22 mouse cellular contexts compared by ENCODE assay signal in genomic region chr12:69519869-69520268, GRCm38 (mm10).
"Had no signal": no experiment of that assay in that cellular context is flagged by ENCODE, and none has a peak within 500 bp of the region (broad histone marks: within the 10 kb centered on the region; RNA-seq: fewer than 3 reads in every experiment).

No protein-coding gene starts in this region.

- H3K4me2 ChIP-seq: heart, embryonic 11.5 days; heart, embryonic 13.5 days; heart, embryonic 15.5 days; hindbrain, embryonic 13.5 days; hindbrain, embryonic 15.5 days; limb, embryonic 13.5 days; limb, embryonic 15.5 days; liver, embryonic 12.5 days had no signal

- H3K4me3 ChIP-seq: heart, adult 2 months; heart, embryonic 13.5 days; heart, embryonic 15.5 days; hindbrain, embryonic 13.5 days; hindbrain, embryonic 15.5 days; limb, embryonic 13.5 days; limb, embryonic 15.5 days; liver, embryonic 12.5 days had no signal

- H3K27me3 ChIP-seq: heart, embryonic 13.5 days; heart, embryonic 15.5 days; hindbrain, embryonic 13.5 days; hindbrain, embryonic 15.5 days; limb, embryonic 13.5 days; limb, embryonic 15.5 days; liver, embryonic 12.5 days had no signal

- H3K27ac ChIP-seq: heart, adult 2 months; heart, embryonic 13.5 days; heart, embryonic 15.5 days; hindbrain, embryonic 13.5 days; hindbrain, embryonic 15.5 days; hindbrain, postnatal 0 days; limb, embryonic 13.5 days; limb, embryonic 15.5 days; liver, embryonic 12.5 days had no signal

- H3K36me3 ChIP-seq: heart, embryonic 13.5 days; heart, embryonic 15.5 days; hindbrain, embryonic 13.5 days; hindbrain, embryonic 15.5 days; limb, embryonic 13.5 days; limb, embryonic 15.5 days; liver, embryonic 12.5 days had no signal

- ATAC-seq: hindbrain, postnatal 0 days; intestine, embryonic 16.5 days; liver, embryonic 12.5 days had no signal

- DNase-seq: gastrocnemius, postnatal 14 days; gastrocnemius, postnatal 36 days; heart, adult 2 months; heart, postnatal 14 days; heart, postnatal 36 days; kidney, adult 11 months; kidney, adult 2 months; kidney, postnatal 14 days; kidney, postnatal 36 days; layer of hippocampus, adult 9-11 months; layer of hippocampus, postnatal 36 days; left cerebral cortex, postnatal 4 days had no signal

- H3K4me1 ChIP-seq: hindbrain, embryonic 13.5 days; hindbrain, embryonic 15.5 days had no signal

- H3K9me3 ChIP-seq: heart, embryonic 13.5 days; heart, embryonic 15.5 days; hindbrain, embryonic 13.5 days; hindbrain, embryonic 15.5 days; limb, embryonic 13.5 days; limb, embryonic 15.5 days; liver, embryonic 12.5 days had no signal

- H3K9ac ChIP-seq: heart, embryonic 13.5 days; heart, embryonic 15.5 days; hindbrain, embryonic 13.5 days; hindbrain, embryonic 15.5 days; limb, embryonic 13.5 days; limb, embryonic 15.5 days; liver, embryonic 12.5 days had no signal
